Mouse (Mus musculus) pancreas, adult 10 weeks (tissue): ENCODE results near the gene Sp110. TPM values are rescaled to one million over a fixed set of nuclear protein-coding genes. Genes with fewer than 3 reads are reported as not detected.

Source experiments
- polyA plus RNA-seq: library from polyadenylated mRNA; stranded (reverse); fragments of 350-450 nt; fragmentation: Illumina TruSeq; extraction: RNeasy Lipid Tissue Mini Kit (QIAGEN cat#74804); gene quantifications from one replicate; pipeline ENCODE4 v1.2.3, GENCODE M21; 2015; ENCODE audit warnings: low read depth, low replicate concordance; ENCODE audit not compliant: insufficient read depth

Gene Sp110
- polyA plus RNA-seq: 3.6 TPM

GRCm38 (mm10) chr1:85598271-85599012, at the start of gene Sp110:
Gene Sp110, minus strand, starts transcription at chr1:85598817.

GRCm38 (mm10) chr1:85600078-85600477, 1.5 kb upstream of the Sp110 start, which contains the start of gene Sp140:
Gene Sp140, plus strand, starts transcription at chr1:85600378.

GRCm38 (mm10) chr1:85575376-85575775, 23.2 kb downstream of the Sp110 start, which contains the start of gene G530012D18Rik:
Gene G530012D18Rik, plus strand, starts transcription at chr1:85575676.

Other genes with a start within 250 kb of the Sp110 start
- gene G530012D18Rik, start 23.1 kb downstream of the Sp110 start, polyA plus RNA-seq: not detected
- 4.6 TPM for gene Sp140, start 1.6 kb upstream of the Sp110 start, polyA plus RNA-seq
- 17.6 TPM for gene Sp100, start 51.2 kb upstream of the Sp110 start, polyA plus RNA-seq
- 1.4 TPM for gene A630001G21Rik, start 179.8 kb upstream of the Sp110 start, polyA plus RNA-seq
- gene Cab39, start 194.6 kb upstream of the Sp110 start, polyA plus RNA-seq: 14.9 TPM